Mouse (Mus musculus): ENCODE measurements around the gene Sirt2. TPM values are rescaled to one million over a fixed set of nuclear protein-coding genes. Genes with fewer than 3 reads are reported as not detected.

Gene Sirt2
- polyA plus RNA-seq, 1 experiment from 2014 or later = 74.5 TPM

Other genes with a start within 250 kb of the Sirt2 start
- not detected in 2 replicates for gene Ifnl3, start 243.9 kb upstream of the Sirt2 start, polyA plus RNA-seq (2016; fragmentation: Nextera tagmentation; extraction: Ambion mirVana)
- not detected in 2 replicates for gene Sycn, start 225.8 kb upstream of the Sirt2 start, polyA plus RNA-seq (2016; fragmentation: Nextera tagmentation; extraction: Ambion mirVana)
- gene Nccrp1, start 219.5 kb upstream of the Sirt2 start, polyA plus RNA-seq (2016; fragmentation: Nextera tagmentation; extraction: Ambion mirVana) = not detected in 2 replicates
- 38.2 and 40.2 TPM in 2 replicates for gene Samd4b, start 168.6 kb upstream of the Sirt2 start, polyA plus RNA-seq (2016; fragmentation: Nextera tagmentation; extraction: Ambion mirVana)
- gene Pak4, start 168.6 kb upstream of the Sirt2 start, polyA plus RNA-seq (2016; fragmentation: Nextera tagmentation; extraction: Ambion mirVana) = 64.9 and 69.8 TPM in 2 replicates
- not detected in 2 replicates for gene Acp7, start 135.4 kb upstream of the Sirt2 start, polyA plus RNA-seq (2016; fragmentation: Nextera tagmentation; extraction: Ambion mirVana)
- 4.7 and 6.3 TPM in 2 replicates for gene Fbxo27, start 73.9 kb upstream of the Sirt2 start, polyA plus RNA-seq (2016; fragmentation: Nextera tagmentation; extraction: Ambion mirVana)
- 12.7 and 16.1 TPM in 2 replicates for gene Fbxo17, start 49.9 kb upstream of the Sirt2 start, polyA plus RNA-seq (2016; fragmentation: Nextera tagmentation; extraction: Ambion mirVana)
- gene Mrps12, start 24.9 kb upstream of the Sirt2 start, polyA plus RNA-seq (2016; fragmentation: Nextera tagmentation; extraction: Ambion mirVana) = 152 and 186 TPM in 2 replicates
- 43.9 and 46.4 TPM in 2 replicates for gene Sars2, start 24.7 kb upstream of the Sirt2 start, polyA plus RNA-seq (2016; fragmentation: Nextera tagmentation; extraction: Ambion mirVana)
- not detected in 2 replicates for gene Ccer2, start 10.6 kb upstream of the Sirt2 start, polyA plus RNA-seq (2016; fragmentation: Nextera tagmentation; extraction: Ambion mirVana)
- 50.5 and 63.1 TPM in 2 replicates for gene Nfkbib, start 777 bp downstream of the Sirt2 start, polyA plus RNA-seq (2016; fragmentation: Nextera tagmentation; extraction: Ambion mirVana)
- 2.7 and 3.0 TPM in 2 replicates for gene Rinl, start 22.2 kb downstream of the Sirt2 start, polyA plus RNA-seq (2016; fragmentation: Nextera tagmentation; extraction: Ambion mirVana)
- 335 and 336 TPM in 2 replicates for gene Hnrnpl, start 41.8 kb downstream of the Sirt2 start, polyA plus RNA-seq (2016; fragmentation: Nextera tagmentation; extraction: Ambion mirVana)
- 69.1 and 90.7 TPM in 2 replicates for gene Ech1, start 58.5 kb downstream of the Sirt2 start, polyA plus RNA-seq (2016; fragmentation: Nextera tagmentation; extraction: Ambion mirVana)
- 2.7 and 4.1 TPM in 2 replicates for gene Lgals4, start 67.1 kb downstream of the Sirt2 start, polyA plus RNA-seq (2016; fragmentation: Nextera tagmentation; extraction: Ambion mirVana)
- 0.41 and 0.73 TPM in 2 replicates for gene Lgals7, start 97.1 kb downstream of the Sirt2 start, polyA plus RNA-seq (2016; fragmentation: Nextera tagmentation; extraction: Ambion mirVana)
- gene Capn12, start 114.7 kb downstream of the Sirt2 start, polyA plus RNA-seq (2016; fragmentation: Nextera tagmentation; extraction: Ambion mirVana) = 0.44 and 0.48 TPM in 2 replicates
- gene Actn4, start 195.6 kb downstream of the Sirt2 start, polyA plus RNA-seq (2016; fragmentation: Nextera tagmentation; extraction: Ambion mirVana) = 253 and 285 TPM in 2 replicates
- gene Eif3k, start 215.1 kb downstream of the Sirt2 start, polyA plus RNA-seq (2016; fragmentation: Nextera tagmentation; extraction: Ambion mirVana) = 446 and 467 TPM in 2 replicates
- gene Map4k1, start 215.3 kb downstream of the Sirt2 start, polyA plus RNA-seq (2016; fragmentation: Nextera tagmentation; extraction: Ambion mirVana) = 18.9 and 19.4 TPM in 2 replicates